Mouse (Mus musculus): Measurements from ENCODE around the gene Plekha4.

- TF ChIP-seq CTCF (conservative IDR thresholded peaks at IDR 0.05; ENCODE audit: insufficient read depth, insufficient read length, low read depth, low read length): no peak
- no peak for TF ChIP-seq POLR2A (IDR thresholded peaks at IDR 0.05; ENCODE audit: low read depth, low read length)
Measured at GRCm38 (mm10) chr7:45589898-45590297, 63.8 kb downstream of the Plekha4 start.

Data from kidney, adult 2 months (tissue).